Mouse (Mus musculus) kidney, postnatal 10 days (tissue): Measurements from ENCODE around the gene Tenm3.

Experiments used
- DNase-seq: peaks from one replicate; pipeline ENCODE4 v3.0.0; 2021; ENCODE audit warnings: mixed read lengths

Tenm3 gene

DNA sequence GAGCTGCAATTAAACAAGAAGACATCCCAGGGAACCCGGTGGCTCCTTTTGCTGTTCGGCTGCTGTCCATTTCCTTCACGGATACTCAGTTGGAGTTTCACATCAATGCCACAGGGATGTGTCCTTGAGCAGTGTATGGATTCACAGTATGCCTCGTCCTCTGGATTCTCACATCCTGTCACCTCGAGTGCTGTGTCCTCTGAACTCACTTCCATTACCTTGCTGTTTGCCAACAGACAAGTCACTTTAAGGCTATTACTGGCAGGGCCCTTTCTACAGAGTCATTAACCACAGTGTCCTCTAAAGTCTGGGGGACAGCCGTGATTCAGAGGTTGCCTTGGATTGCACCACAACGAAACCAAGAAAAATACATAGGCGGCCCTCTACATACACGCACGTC, 110.0 kb downstream of the Tenm3 start:
- DNase-seq: no peak

GRCm38 (mm10) chr8:48733057-48733456, 110.7 kb downstream of the Tenm3 start:
- DNase-seq: no peak

GRCm38 (mm10) chr8:48730701-48731100, 113.0 kb downstream of the Tenm3 start:
- DNase-seq: no peak

- DNase-seq: no peak
Observed at GRCm38 (mm10) chr8:48728833-48729690, 114.7 kb downstream of the Tenm3 start.

DNA sequence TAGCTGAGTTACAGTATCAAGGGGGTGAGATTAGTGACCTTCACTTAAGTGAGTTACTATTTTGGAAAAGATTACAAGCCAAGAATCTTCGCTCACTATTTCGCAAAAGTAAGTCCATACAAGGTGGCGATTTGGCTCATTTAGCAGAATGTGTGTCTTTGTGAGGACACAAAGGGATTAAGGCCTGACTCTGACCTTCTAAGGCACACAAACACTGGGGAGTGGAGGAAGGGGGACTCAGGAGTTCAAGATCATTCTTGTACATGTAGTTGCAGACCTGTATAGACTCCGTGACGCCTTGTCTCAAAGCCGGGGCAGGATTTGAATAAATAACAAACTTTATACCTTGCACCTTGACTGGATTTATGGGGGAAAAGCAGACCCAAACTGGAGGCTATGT, 115.7 kb downstream of the Tenm3 start:
- no peak for DNase-seq

DNA sequence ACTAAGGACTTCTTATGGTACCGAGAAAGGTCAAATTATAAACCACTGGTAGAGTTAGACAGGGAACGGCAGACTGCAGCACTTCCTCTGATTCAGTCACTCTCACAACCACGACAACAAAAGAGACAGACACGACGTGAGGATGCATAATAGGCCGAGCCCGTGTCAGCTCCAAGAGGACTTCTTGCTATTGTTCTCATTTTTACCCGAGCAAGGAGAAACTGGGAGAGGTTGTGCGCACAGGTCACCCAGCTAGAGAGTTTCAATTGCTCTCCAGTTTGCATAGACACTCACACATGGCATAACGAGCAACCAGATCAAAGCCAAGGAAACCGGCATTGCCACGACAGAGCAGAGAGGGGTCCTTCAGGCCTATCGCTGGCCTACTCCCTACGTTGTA, 121.0 kb downstream of the Tenm3 start:
- DNase-seq: no peak

DNA sequence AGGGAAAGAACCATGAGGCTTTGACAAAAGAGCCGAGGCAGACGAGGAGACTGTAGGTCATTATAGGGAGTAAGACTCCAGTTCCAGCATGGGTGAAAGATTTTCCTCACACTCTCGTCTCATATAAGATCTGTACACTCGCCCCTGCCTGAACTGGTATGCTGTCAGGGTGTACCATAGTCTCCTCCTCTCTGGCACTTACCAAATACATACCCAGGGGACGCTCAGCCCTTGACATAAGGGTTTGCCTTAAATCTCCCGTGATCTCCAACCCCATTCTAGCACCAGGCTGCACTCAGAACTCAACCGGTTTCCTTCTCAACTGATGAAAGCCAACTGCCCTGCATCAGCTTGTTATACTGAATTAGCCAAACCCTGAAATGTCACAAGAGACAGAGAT, 121.4 kb downstream of the Tenm3 start:
- DNase-seq: no peak

DNA sequence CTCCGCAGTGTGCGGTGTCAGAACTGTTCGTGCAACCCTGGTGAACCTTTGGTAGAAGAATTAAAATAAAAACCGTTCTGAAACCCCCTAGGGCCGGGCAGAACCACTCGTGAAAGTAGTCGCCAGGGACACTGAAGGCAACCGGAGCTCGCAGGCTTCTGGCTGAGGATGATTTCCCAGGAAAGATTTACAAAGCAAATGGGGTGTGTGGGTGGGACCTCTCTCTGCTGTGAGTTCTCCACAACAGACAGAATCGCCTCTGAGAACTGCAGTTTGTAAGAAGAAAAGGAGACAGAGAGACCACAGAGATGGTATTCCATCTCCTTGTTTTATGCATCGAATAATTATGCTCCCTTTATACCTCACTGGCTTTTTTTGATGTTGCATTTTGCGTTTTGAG, 122.4 kb downstream of the Tenm3 start:
- DNase-seq: no peak

GRCm38 (mm10) chr8:48715616-48716015, 128.1 kb downstream of the Tenm3 start:
- DNase-seq: no peak

GRCm38 (mm10) chr8:48706666-48707065, 137.1 kb downstream of the Tenm3 start:
- no peak for DNase-seq

- DNase-seq: no peak
Observed at GRCm38 (mm10) chr8:48704885-48705515, 138.8 kb downstream of the Tenm3 start.

GRCm38 (mm10) chr8:48704485-48704884, 139.3 kb downstream of the Tenm3 start:
- peak; percentile 76 for DNase-seq

DNA sequence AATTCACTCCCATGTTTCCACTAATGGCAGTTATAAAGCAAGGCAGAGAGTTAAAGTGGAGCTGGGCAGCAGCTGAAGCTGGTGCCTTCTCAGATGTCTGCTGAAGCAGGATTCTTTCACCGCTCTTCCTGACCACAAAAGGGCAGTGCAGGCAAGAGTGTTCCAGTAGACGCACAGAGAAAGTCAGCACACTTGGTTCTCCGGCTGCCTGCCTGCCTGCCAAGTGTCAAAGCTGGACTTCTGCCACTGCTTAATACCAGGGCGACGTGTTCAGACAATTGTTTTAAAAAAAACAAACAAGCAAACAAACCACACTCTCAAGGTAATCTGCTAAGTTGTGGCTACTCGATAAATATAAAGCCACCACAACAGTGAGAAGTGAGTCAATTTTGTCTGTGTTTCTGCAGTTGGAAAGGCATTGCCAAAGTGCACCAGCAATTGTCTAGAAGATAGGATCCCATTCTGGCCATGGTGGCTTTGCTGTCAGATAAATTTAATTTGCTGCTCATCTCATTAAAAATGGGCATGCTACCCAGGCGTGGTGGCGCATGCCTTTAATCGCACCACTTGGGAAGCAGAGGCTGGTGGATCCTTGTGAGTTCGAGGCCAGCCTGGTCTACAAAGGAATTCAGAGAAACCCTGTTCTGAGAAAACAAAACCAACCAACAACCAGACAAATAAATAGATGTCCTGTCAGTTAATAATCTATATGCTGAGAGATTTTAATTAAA, 152.9 kb downstream of the Tenm3 start:
- peak; percentile 36 for DNase-seq

DNA sequence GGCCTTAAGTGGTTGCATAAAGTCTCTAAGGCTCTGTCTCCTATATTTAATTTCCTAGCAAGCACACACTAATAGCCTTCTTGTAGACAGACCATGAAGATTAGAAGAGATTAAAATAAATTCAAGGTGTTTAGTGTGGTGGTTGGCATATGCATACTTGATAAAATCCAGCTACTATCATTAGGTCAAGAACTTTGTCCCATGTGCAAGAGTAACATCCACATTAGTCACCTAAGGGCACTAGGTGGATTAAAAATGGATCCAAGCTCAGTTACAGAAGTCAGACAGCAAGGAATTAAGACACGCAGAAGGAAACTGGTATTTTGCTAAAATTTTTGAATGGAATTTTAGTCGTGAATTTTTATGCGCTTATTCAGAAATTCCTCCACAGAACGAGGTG, 155.0 kb downstream of the Tenm3 start:
- no peak for DNase-seq

DNA sequence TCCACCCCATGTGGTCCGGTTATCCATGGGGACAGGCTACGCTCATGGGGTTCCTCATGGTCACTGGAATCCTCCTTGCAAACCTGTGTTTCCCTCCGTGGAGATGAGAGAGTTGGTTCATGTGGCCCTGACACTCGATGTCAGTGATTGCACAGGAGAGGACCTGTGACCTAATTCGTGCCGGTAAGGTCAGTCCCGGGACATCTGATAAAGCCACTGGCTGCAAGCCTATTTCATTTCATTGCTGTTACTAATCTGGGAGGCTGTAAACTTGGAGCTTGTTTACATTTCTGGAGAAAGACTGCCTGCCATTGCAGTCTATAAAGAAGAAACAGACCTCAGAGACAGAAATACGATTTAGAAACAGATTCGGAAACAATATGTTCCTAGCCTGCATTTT, 155.6 kb downstream of the Tenm3 start:
- no peak for DNase-seq

DNA sequence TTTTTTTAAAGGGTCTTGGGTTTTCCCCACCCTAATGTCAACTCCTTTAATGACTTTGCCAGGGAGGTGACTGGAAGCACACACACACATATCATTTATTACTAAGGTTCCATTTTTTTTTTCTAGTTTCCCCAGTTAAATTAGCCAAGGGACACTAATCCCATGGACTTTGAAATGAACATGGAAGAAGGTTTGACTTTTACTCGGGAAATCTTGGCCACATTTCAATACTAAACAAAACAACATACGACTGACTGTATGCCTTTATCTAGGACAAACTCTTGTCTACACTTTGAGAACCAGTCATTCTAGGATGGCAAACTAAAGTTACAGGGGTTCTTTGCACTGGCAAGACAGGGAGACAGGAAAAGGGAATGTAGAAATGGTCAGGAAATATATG, 170.3 kb downstream of the Tenm3 start:
- no peak for DNase-seq

DNA sequence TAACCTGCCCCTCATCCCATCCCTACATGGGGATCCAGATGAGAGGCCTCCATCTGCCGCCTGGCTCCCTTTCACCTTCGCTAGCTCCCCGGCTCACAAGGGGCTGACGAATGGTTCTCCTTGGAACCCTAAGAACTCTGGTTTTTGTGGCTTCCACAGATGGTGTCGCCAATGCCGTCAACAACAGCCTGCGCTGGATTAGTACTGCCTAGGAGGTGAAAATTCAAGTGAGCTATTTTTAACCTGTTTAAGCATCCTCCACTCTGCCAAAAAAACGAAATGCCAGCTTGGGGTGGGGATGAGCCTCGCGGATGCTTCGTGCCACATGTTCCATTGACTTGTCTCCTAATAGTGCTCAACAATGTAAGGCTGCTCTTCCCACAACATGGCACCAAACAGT, 171.3 kb downstream of the Tenm3 start:
- no peak for DNase-seq

- DNase-seq: peak; percentile 23
Observed at GRCm38 (mm10) chr8:48671318-48671717, 172.4 kb downstream of the Tenm3 start.

- no peak for DNase-seq
Observed at GRCm38 (mm10) chr8:48670895-48671294, 172.9 kb downstream of the Tenm3 start.

GRCm38 (mm10) chr8:48670387-48670786, 173.4 kb downstream of the Tenm3 start:
- no peak for DNase-seq

DNA sequence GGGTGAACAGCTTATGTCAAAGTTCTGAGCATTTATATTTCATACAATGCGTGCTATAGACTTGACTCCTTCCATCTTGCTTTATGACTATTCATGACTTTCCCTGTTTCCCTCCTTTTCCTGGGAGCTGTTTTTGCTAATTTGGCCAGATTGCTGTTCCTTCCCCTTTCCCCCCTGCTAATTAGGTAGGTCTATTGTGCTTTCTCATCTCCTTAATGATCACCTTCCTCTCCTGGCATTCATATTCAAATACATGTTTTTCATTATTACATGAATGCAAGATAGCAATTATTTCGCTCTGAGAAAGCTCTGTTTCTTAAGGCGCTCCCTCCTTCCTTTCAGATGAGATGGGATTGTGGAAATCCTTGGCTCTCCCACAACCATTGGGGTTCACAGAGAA, 178.6 kb downstream of the Tenm3 start:
- no peak for DNase-seq

DNA sequence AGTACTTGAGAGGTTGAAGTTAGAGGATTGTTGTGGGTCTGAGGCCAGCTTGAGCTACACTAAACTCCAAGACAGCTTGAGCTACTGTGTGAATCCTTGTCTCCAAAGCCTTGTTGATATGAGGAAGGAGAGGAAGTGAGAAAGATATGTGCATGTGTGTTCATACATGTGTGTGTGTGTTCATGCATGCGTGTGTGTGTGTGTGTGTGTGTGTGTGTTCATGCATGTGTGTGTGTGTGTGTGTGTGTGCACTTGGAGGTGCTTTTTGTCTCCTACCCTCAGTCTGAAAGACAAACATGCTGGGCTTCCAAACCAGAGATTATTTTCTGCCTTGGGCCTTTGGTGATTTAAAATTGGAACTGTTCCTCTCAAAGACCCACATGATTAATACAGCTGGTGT, 184.5 kb downstream of the Tenm3 start:
- DNase-seq: no peak

DNA sequence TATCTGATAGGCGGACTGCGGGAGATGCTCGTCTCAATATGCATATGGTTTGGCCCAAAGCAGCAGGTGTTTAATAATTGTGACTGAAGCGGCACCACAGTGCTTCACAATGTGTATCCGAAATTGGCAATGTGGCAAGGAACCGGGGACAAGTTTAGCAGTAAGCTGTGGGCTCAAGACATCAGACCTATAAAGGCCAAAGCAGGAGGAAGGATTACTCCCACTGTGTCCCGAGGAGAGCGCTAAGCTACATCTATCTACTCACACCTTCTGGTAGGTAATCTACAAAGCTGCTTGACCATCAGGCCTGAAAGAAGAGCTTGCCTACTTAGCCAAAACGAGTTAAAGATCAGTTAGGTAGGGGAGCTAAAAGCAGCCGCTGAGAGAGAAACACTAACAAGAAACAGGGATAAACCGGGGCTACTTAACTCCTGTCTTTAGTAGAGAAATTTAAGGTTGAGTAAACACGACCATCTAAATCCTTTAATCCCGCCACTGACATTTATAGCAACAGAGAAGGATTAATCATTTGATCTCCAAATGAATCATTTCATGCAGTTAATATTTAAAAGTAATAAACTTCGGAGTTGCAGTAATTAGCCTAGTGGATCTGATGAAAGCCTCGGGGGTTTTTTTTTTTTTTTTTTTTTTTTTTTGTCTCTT, 188.2 kb downstream of the Tenm3 start:
- DNase-seq: no peak
